In genomic region chr12:119839119-119839518, GRCm38 (mm10) we compare ENCODE assay signal across 22 mouse cellular contexts.
DNase-seq lines count a peak whose midpoint lies in the region; ATAC-seq lines count a peak whose summit lies in the region.
"Had no signal": no experiment of that assay in that cellular context is flagged by ENCODE, and none has a peak within 500 bp of the region (broad histone marks: within the 10 kb centered on the region; RNA-seq: fewer than 3 reads in every experiment).

No protein-coding gene starts in this region.

- H3K9ac ChIP-seq in forebrain, embryonic 13.5 days = no peak overlapping the region
- H3K9ac ChIP-seq in forebrain, embryonic 12.5 days = no peak overlapping the region
- H3K9ac ChIP-seq: heart, embryonic 15.5 days; hindbrain, embryonic 13.5 days; liver, embryonic 13.5 days had no signal

- ATAC-seq in forebrain, embryonic 13.5 days = peak; percentile 30; the same call in 1 of the 2 replicates
- ATAC-seq in forebrain, embryonic 12.5 days (ENCODE audit: low FRiP score) = no peak
- ATAC-seq: CD4-positive, CD25-positive, alpha-beta regulatory T cell, adult 4 months had no signal

- H3K36me3 ChIP-seq in forebrain, embryonic 13.5 days (ENCODE audit: poor library complexity, severe bottlenecking) = no peaks in the 10 kb centered on the region
- no peaks in the 10 kb centered on the region for H3K36me3 ChIP-seq in forebrain, embryonic 12.5 days (replicated peaks)
- H3K36me3 ChIP-seq: heart, embryonic 15.5 days; hindbrain, embryonic 13.5 days; liver, embryonic 13.5 days had no signal

- DNase-seq in layer of hippocampus, adult 9-11 months = peak; percentile 1
- no peak for DNase-seq in layer of hippocampus, postnatal 10 days (ENCODE audit: low spot score in 2 of 2)
- peak; percentile 16 for DNase-seq in right cerebral cortex, postnatal 4 days
- DNase-seq in right cerebral cortex, postnatal 36 days (ENCODE audit: low spot score in 2 of 2) = no peak
- DNase-seq in urinary bladder, postnatal 10 days (ENCODE audit: low spot score) = no peak
- DNase-seq: adrenal gland, postnatal 25 days; cerebellum, adult 11-12 months; cerebellum, postnatal 36 days; heart, postnatal 36 days; kidney, adult 2 months; kidney, postnatal 10 days; liver, embryonic 13.5 days; lung, adult 2 months; lung, postnatal 14 days; thymus, adult 2 months; thymus, postnatal 4 days had no signal

- no peak overlapping the region for H3K4me3 ChIP-seq in forebrain, embryonic 13.5 days
- H3K4me3 ChIP-seq in forebrain, embryonic 12.5 days (replicated peaks) = no peak overlapping the region
- H3K4me3 ChIP-seq: heart, embryonic 15.5 days; hindbrain, embryonic 13.5 days; liver, embryonic 13.5 days had no signal

- H3K4me1 ChIP-seq in forebrain, embryonic 13.5 days = no peaks in the 10 kb centered on the region
- no peaks in the 10 kb centered on the region for H3K4me1 ChIP-seq in forebrain, embryonic 12.5 days
- H3K4me1 ChIP-seq: heart, embryonic 15.5 days; hindbrain, embryonic 13.5 days; liver, embryonic 13.5 days had no signal

- H3K27me3 ChIP-seq in forebrain, embryonic 13.5 days = no peaks in the 10 kb centered on the region
- H3K27me3 ChIP-seq in forebrain, embryonic 12.5 days = no peaks in the 10 kb centered on the region
- H3K27me3 ChIP-seq: heart, embryonic 15.5 days; hindbrain, embryonic 13.5 days; liver, embryonic 13.5 days had no signal

- no peak overlapping the region for H3K27ac ChIP-seq in forebrain, embryonic 13.5 days
- H3K27ac ChIP-seq in forebrain, embryonic 12.5 days = no peak overlapping the region
- H3K27ac ChIP-seq: heart, embryonic 15.5 days; hindbrain, embryonic 13.5 days; liver, embryonic 13.5 days had no signal

- no peaks in the 10 kb centered on the region for H3K9me3 ChIP-seq in forebrain, embryonic 13.5 days (replicated peaks)
- no peaks in the 10 kb centered on the region for H3K9me3 ChIP-seq in forebrain, embryonic 12.5 days
- H3K9me3 ChIP-seq: heart, embryonic 15.5 days; hindbrain, embryonic 13.5 days; liver, embryonic 13.5 days had no signal

- no peak overlapping the region for H3K4me2 ChIP-seq in forebrain, embryonic 13.5 days
- no peak overlapping the region for H3K4me2 ChIP-seq in forebrain, embryonic 12.5 days
- H3K4me2 ChIP-seq: heart, embryonic 15.5 days; hindbrain, embryonic 13.5 days; liver, embryonic 13.5 days; midbrain, embryonic 11.5 days had no signal

Comparison
In these comparisons a context has a peak if more than half of its experiments do, and no peak if none do; other contexts are left out.
1. DNase-seq: peak in layer of hippocampus, adult 9-11 months (single experiment) and right cerebral cortex, postnatal 4 days (single experiment); none in layer of hippocampus, postnatal 10 days (0 of 2), right cerebral cortex, postnatal 36 days (0 of 2) and urinary bladder, postnatal 10 days (single experiment).